Mouse (Mus musculus) megakaryocyte progenitor cell, adult 5-6 weeks (primary cell): ENCODE data around the gene Stat5a. TPM values are rescaled to one million over a fixed set of nuclear protein-coding genes. Genes with fewer than 3 reads are reported as not detected.

Experiments used
- ATAC-seq: replicated peaks from 2 replicates; pipeline ENCODE4 v1.8.0; 2016; ENCODE audit warnings: mild to moderate bottlenecking, moderate TSS enrichment, inconsistent platforms; ENCODE audit not compliant: poor library complexity
- total RNA-seq, 2 experiments: library from RNA; stranded (forward) in 1 of 2; stranded (reverse) in 1 of 2; fragments of 157-497, 149-512 nt in 1 of 2; fragments of 200-1000 nt in 1 of 2; gene quantifications; 2 replicates each; pipeline versions ENCODE4 v1.2.3 to v1.2.4; 2015 to 2017

Gene Stat5a
- total RNA-seq, 2 experiments from 2014 or later, result 31.0 to 32.4 TPM

DNA sequence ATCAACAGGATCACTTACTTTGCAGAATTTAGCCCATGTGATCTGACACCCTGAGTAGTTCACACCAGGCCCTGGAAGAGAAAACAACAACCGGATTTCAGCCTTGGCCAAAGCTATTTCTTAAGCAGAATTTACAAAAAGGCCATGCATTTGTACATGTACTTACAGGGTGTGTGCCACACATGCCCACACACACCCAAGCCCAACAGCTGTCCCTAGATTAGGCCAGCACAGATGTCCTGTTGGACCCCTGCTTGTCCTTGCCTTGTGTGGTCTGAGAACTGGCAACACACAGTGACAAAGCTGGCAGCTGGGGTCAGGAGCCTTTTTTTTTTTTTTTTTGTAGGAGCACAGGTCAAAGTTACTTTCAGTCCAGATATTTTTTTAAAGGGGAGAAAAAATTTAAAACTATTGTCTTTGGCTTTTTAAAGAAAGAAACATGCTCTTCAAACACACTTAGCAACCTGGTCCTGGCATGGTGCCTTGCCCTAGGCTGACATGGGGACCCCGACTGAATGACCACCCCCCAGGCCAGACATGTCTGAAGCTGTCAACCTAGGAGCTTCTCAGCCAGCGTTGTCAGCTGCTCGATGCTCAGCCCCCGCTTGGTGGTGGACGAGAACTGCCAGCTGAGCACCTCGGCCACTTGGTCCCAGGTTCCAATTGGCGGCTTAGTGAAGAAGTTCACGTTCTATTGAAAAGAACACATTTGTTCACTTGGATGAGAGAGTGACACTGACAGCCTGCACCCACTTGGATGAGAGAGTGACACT lies 35.2 kb downstream of the Stat5a start:
- ATAC-seq, result no peak

GRCm38 (mm10) chr11:100896078-100896477 lies 36.9 kb downstream of the Stat5a start:
- no peak for ATAC-seq

- ATAC-seq, result peak; percentile 32
Measured at GRCm38 (mm10) chr11:100897294-100898231, 38.4 kb downstream of the Stat5a start.

DNA sequence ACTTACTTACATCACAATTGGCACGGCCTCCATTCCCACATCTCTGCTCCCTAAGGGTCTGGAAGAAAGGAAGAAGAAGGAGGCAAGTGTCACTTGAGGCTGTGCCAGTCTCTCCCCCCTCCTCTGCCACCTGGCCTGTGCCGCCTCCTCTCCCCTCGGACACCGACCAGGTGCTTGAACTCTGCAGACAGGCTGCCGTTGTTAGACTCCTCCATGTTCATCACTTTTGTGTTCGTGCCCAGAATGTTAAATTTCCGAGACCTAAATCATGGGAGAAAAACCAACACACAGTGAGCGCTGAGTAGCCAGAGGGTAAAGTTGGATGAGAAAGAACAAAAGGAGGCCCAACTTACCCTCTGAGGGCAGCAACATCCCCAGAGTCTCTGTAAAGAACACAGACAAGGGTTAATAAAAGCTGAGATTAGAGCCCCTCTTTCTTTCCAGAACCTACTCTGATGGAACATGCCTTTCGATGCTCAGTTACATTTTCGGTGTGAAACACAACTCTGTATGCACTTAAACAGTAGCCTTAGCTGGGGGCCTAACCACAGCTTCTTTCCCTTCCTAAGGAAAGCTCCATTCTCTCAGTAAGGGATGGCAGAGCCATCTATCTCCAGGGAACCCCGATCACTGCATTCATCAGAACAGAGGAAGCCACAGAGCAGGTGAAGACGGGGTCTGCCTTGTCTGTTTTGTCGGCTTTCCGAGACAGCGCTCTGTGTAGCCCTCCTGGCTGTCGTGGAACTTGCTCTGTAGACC lies 39.5 kb downstream of the Stat5a start:
- no peak for ATAC-seq

- ATAC-seq, result peak; percentile 66
Measured at GRCm38 (mm10) chr11:100904580-100905351, 45.6 kb downstream of the Stat5a start.

- peak; percentile 61 for ATAC-seq
Measured at GRCm38 (mm10) chr11:100905929-100906328, 46.8 kb downstream of the Stat5a start.

DNA sequence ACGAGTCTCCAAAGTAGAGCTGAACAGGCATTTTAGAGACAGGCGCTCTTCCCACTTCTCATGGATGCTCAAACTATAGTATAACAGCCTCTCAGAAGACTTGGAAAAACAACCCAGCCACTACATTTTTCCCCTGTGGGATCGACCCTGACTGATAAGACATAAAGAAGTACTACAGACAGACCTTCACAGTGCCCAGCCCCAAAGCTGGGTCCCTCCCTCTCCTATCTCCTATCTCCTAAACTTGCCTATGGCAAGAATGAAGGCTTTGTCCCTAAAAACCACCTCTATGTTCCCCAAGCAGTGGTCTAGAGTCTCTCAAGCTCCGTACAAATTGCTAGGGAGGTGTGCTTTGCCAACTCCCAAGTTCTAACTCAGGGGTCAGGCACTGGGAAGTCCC lies 47.7 kb downstream of the Stat5a start:
- ATAC-seq, result no peak

- ATAC-seq, result no peak
Measured at GRCm38 (mm10) chr11:100908112-100908511, 49.0 kb downstream of the Stat5a start.

DNA sequence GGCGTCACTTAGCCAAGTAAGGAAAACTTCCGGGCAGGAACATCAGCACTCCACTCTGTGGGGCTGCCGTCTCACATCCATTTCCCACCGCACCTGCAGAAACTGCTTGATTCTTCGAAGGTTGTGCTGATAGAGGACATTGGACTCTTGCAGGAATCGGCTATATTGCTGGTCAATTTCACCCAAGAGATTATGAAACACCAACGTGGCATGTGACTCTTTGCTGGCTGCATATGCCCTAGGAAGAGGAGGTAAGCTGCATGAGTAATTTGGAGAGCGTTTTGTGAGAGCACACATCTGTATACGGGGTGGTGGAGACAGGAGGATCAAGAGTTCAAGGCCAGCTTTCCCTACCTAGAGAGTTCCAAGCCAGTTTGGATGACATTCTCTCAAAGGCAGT lies 49.4 kb downstream of the Stat5a start:
- ATAC-seq, result no peak

DNA sequence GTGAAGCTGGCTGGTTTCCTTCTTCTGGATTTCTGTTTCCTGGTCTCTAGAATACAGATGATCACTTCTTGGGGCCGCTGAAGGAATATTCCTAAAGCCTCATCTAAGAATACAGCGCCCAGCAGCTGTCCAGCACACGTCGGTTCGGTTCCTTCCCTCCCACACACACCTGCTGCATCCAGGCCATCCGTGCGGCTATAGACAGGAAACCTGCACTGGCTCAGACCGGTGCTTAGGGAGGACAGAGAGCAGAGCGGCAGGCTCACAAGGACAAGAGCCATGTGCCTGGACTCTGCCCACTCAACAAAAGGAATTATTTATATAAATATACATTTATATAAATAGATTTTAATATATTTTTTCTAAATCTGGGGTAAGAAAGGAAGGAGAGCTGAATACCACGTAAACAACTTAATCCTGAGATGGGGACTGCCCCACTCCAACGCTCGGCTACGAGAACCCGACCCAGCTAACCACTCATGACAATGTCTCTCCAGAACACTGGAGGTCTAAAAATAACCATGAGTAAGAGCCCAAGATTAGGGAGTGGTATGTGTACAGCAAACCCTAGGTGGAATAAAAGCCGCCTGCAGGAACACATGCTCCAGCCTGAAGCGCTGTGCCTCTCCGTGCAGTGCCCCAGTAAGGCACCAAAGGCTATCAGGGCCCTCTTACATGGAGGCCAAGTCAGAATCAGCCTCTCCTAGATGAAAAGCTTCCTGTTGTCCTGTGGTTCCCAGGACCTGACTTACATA lies 53.4 kb downstream of the Stat5a start:
- no peak for ATAC-seq

GRCm38 (mm10) chr11:100914415-100914814 lies 55.3 kb downstream of the Stat5a start:
- ATAC-seq, result no peak

DNA sequence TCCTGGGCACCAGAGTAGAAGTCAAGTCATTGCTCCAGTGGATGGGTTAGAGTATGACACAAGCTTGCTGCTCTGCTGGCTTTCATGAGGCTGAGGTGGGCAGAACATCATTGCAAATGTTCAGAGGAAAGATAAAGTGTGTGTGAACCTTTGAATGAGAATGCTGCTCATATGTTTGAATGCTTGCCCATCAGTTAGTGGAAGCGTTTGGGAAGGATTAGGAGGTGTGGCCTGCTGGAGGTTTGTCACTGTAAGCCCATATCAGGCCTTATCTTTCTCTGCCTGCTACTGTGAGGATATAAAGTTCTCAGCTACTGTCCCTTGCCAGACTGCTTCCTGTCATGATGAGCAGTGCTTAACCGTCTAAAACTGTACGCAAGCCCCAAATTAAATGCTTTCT lies 55.9 kb downstream of the Stat5a start:
- no peak; the same call in 1 of the 2 replicates for ATAC-seq

DNA sequence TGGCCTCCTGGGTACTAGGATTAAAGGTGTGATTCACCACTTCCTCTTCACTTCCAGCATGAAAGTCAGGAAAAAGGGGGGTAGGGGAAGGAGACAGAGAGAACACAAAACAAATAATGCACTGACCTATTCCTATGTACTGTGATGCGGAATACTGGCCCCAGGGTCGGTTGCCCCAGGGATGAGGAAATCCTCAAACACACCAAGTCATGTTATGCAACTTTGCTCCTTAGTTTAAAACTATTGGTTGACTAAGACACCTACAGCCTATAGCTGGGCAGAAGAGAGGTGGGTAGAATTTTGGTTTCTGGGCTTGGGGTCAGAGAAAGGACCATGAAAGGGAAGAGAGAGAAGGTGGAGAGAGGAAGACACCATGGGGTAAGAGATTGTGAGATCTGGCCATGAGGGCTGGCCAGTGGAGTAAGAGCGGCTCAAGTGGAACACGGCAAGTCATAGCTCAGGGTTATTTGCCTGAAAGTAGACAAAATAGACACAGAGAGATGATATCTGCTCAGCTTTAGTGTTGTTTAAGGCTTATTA lies 57.4 kb downstream of the Stat5a start:
- ATAC-seq, result peak; percentile 86

DNA sequence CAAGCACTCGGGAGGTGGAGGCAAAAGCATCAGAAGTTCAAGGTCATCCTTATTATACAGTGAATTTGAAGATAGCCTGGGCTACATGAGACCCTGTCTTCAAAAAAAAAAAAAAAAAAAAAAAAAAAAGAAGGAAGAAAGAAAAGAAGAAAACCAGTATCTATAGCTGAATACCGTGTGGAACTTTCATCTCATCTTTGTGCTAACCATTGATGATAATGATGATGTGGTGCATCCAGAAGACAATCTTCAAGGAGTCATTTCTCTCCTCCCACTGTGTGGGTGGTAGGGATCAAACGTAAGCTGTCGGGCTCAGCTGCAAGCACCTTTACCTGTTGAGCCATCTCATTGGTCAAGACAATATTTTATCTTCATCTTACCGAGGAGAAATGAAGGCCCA lies 58.9 kb downstream of the Stat5a start:
- no peak for ATAC-seq

- no peak for ATAC-seq
Measured at GRCm38 (mm10) chr11:100920887-100921624, 61.9 kb downstream of the Stat5a start.

GRCm38 (mm10) chr11:100924386-100924919 lies 65.3 kb downstream of the Stat5a start:
- ATAC-seq, result no peak

DNA sequence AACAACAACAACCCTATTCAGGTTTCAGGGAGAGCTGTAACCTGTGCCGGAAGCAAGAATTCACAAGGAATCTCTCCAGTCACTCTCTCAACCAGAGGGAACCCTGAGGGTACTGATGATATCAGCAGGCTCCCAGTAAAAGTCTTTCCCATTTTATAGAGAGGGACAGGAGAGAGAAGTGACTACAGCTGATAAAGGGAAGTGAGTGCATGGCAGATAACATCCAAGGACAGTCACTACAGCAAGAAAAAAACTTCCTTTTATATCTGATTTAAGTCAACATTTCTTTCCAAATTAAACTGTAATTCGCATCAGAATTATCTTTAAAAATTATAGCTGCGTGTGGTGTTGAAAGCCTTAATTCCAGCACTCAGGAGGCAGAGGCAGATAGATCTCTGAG lies 68.2 kb downstream of the Stat5a start:
- ATAC-seq, result no peak

DNA sequence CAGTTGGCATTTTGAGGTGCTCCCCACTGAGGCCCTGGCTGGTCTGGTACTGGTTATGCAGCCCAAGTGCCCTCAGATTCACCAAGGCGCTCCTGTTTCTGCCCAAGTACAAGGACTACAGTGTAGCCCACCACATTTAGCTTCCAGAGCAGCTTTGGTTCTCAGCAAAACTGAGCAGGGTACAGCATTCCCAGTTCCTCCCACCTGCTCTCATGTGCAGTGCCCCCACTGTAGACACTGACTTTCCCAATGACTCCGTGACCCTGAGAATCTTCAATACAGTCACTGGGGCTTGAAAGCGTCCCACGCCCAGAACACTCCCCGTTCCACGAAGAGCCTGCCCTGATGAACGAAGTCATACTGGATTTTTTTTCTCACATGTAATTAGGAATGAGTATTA lies 71.5 kb downstream of the Stat5a start:
- ATAC-seq, result no peak
